Mouse (Mus musculus) liver, adult (tissue): ENCODE data around the gene Gm10053.
"Not testable (repeated sequence)": the region's sequence is repeated elsewhere in the genome, so short reads cannot be mapped to it uniquely, and the experiment has no call there.

ENCODE experiments used
- GATA4 ChIP-seq: IDR thresholded peaks from 2 replicates; pipeline ENCODE4 v1.6.1; 2014; ENCODE audit warnings: mild to moderate bottlenecking, low read length; ENCODE audit not compliant: insufficient replicate concordance

The Gm10053 gene

GRCm38 (mm10) chr19:24875129-24875870 is at the start of gene Gm10053:
Gm10053 (plus strand) TSS chr19:24875686.
- not testable (repeated sequence) for TF ChIP-seq GATA4

- no peak for TF ChIP-seq GATA4
Measured at GRCm38 (mm10) chr19:24842080-24842479, 33.4 kb upstream of the Gm10053 start.

GRCm38 (mm10) chr19:24845007-24845546 is 30.4 kb upstream of the Gm10053 start:
- TF ChIP-seq GATA4, result no peak

GRCm38 (mm10) chr19:24848345-24848744 is 27.1 kb upstream of the Gm10053 start:
- no peak for TF ChIP-seq GATA4

- TF ChIP-seq GATA4, result no peak
Measured at GRCm38 (mm10) chr19:24848844-24849243, 26.6 kb upstream of the Gm10053 start.

- no peak for TF ChIP-seq GATA4
Measured at GRCm38 (mm10) chr19:24851456-24852315, 23.8 kb upstream of the Gm10053 start.

- TF ChIP-seq GATA4, result no peak
Measured at GRCm38 (mm10) chr19:24861276-24861611, 14.2 kb upstream of the Gm10053 start.

GRCm38 (mm10) chr19:24861612-24862451 is 13.7 kb upstream of the Gm10053 start, which contains the start of gene Pgm5:
Pgm5 (minus strand) TSS chr19:24861855.
- no peak for TF ChIP-seq GATA4

- no peak for TF ChIP-seq GATA4
Measured at GRCm38 (mm10) chr19:24865436-24865835, 10.1 kb upstream of the Gm10053 start.

- no peak for TF ChIP-seq GATA4
Measured at GRCm38 (mm10) chr19:24871037-24871635, 4.3 kb upstream of the Gm10053 start.

GRCm38 (mm10) chr19:24873873-24874272 is 1.6 kb upstream of the Gm10053 start:
- TF ChIP-seq GATA4, result no peak

GRCm38 (mm10) chr19:24881237-24881636 is 5.8 kb downstream of the Gm10053 start:
- TF ChIP-seq GATA4, result no peak

- no peak for TF ChIP-seq GATA4
Measured at GRCm38 (mm10) chr19:24885504-24885903, 10.0 kb downstream of the Gm10053 start.

- no peak for TF ChIP-seq GATA4
Measured at GRCm38 (mm10) chr19:24886888-24887287, 11.4 kb downstream of the Gm10053 start.

GRCm38 (mm10) chr19:24896536-24896935 is 21.1 kb downstream of the Gm10053 start:
- TF ChIP-seq GATA4, result no peak
